7 mouse cellular contexts compared by ENCODE assay signal in genomic region chr11:84524511-84525270, GRCm38 (mm10). TPM values are rescaled to one million over a fixed set of nuclear protein-coding genes. Genes with fewer than 3 reads are reported as not detected.
DNase-seq lines count a peak whose midpoint lies in the region; ATAC-seq and TF ChIP-seq lines count a peak whose summit lies in the region.

No protein-coding gene starts in this region.

- H3K36me3 ChIP-seq in CH12.LX (replicated peaks in 1 of 2; ENCODE audit: control insufficient read depth in 1 of 2, insufficient read depth in 1 of 2, low read length in 1 of 2): no peaks in the 10 kb centered on the region
- no peaks in the 10 kb centered on the region for H3K36me3 ChIP-seq in ES-Bruce4 (ENCODE audit: control insufficient read depth, insufficient read depth, low read length, poor library complexity, severe bottlenecking)
- H3K36me3 ChIP-seq in kidney, postnatal 0 days (ENCODE audit: insufficient read depth, low read length): no peaks in the 10 kb centered on the region
- H3K36me3 ChIP-seq in neural tube, embryonic 11.5 days (ENCODE audit: control insufficient read depth, insufficient read depth, low read length): no peaks in the 10 kb centered on the region

- in situ Hi-C loops in CH12.LX (cut with MboI; ENCODE audit: low pct_ligation_motif_present, low pct_unique_long_range_greater_than_20kb, low sequenced_read_pairs): no loop called here

- H3K4me3 ChIP-seq in CH12.LX (replicated peaks in 1 of 3; ENCODE audit: low read depth in 2 of 3, low read length in 2 of 3, poor library complexity in 1 of 3) (no peak overlapping the region), ES-Bruce4 (ENCODE audit: low read depth, low read length) (peak overlapping the region; percentile 62)
- H3K4me3 ChIP-seq in embryonic fibroblast, embryonic 13.5 days (ENCODE audit: insufficient read depth, low read length): peak overlapping the region; percentile 18
- peak overlapping the region; percentile 58 for H3K4me3 ChIP-seq in kidney, postnatal 0 days (replicated peaks; ENCODE audit: low read depth, low read length)
- H3K4me3 ChIP-seq in neural tube, embryonic 11.5 days (ENCODE audit: low read depth, low read length): peak overlapping the region; percentile 53

- ATAC-seq in kidney, postnatal 0 days (replicated peaks; ENCODE audit: low FRiP score, low read depth): no peak
- peak; percentile 32; the same call in 1 of the 2 replicates for ATAC-seq in neural tube, embryonic 11.5 days (ENCODE audit: insufficient read depth, low FRiP score, low TSS enrichment)

- no peak for TF ChIP-seq RAD21 in CH12.LX (IDR thresholded peaks at IDR 0.05; ENCODE audit: low read depth, low read length)

- intact Hi-C loops in left cerebral cortex, postnatal 25 days (cut with DNase I): no loop called here
- intact Hi-C loops in left cerebral cortex, postnatal 10 days (cut with DNase I): loop anchor here (5.0 kb wide), 1 partner anchor 1313 kb away; no protein-coding TSS in a partner anchor

- DNase-seq in CH12.LX (ENCODE audit: extremely low read depth): no peak
- no peak for DNase-seq in kidney, postnatal 0 days (ENCODE audit: low spot score)
- DNase-seq in neural tube, embryonic 11.5 days (ENCODE audit: low spot score): peak; percentile 60
- DNase-seq in left cerebral cortex, postnatal 25 days (ENCODE audit: low spot score in 2 of 2): no peak
- DNase-seq in left cerebral cortex, postnatal 10 days (ENCODE audit: extremely low spot score in 1 of 2, low spot score in 2 of 2): no peak

- no peak for TF ChIP-seq EP300 in CH12.LX (IDR thresholded peaks at IDR 0.05; ENCODE audit: low read length)
- TF ChIP-seq EP300 in ES-Bruce4 (IDR thresholded peaks at IDR 0.05; ENCODE audit: insufficient read depth, low read depth, low read length): no peak

- H3K9ac ChIP-seq in CH12.LX (ENCODE audit: insufficient read depth, low read depth): no peak overlapping the region
- no peak overlapping the region; the same call in 1 of the 2 replicates for H3K9ac ChIP-seq in ES-Bruce4 (ENCODE audit: low read depth, poor library complexity, severe bottlenecking)
- H3K9ac ChIP-seq in kidney, postnatal 0 days (ENCODE audit: low read depth, low read length): peak overlapping the region; percentile 72
- peak overlapping the region; percentile 66 for H3K9ac ChIP-seq in neural tube, embryonic 11.5 days (ENCODE audit: low read length)

- no peak for TF ChIP-seq POLR2A in CH12.LX (IDR thresholded peaks at IDR 0.05; ENCODE audit: low read depth, low read length)
- TF ChIP-seq POLR2A in ES-Bruce4 (IDR thresholded peaks at IDR 0.05; ENCODE audit: insufficient read depth, low read length): no peak
- TF ChIP-seq POLR2A in embryonic fibroblast, embryonic 13.5 days (IDR thresholded peaks at IDR 0.05; ENCODE audit: low read depth, low read length): no peak

- TF ChIP-seq CTCF in CH12.LX (conservative IDR thresholded peaks at IDR 0.05 in 1 of 2, IDR thresholded peaks at IDR 0.05 in 1 of 2; ENCODE audit: low read depth in 2 of 2, low read length in 2 of 2) (no peak), ES-Bruce4 (IDR thresholded peaks at IDR 0.05; ENCODE audit: low read depth, low read length) (no peak)
- TF ChIP-seq CTCF in embryonic fibroblast, embryonic 13.5 days (IDR thresholded peaks at IDR 0.05; ENCODE audit: borderline replicate concordance, insufficient read depth, low read length): no peak
- TF ChIP-seq CTCF in kidney, postnatal 0 days (IDR thresholded peaks at IDR 0.05; ENCODE audit: low read depth): no peak

- WGBS in kidney, postnatal 0 days: under 1% methylated on average over 44 of the region's 48 CpGs
- under 1% methylated on average over 48 of the region's 48 CpGs for WGBS in neural tube, embryonic 11.5 days

- dilution Hi-C loops in CH12.LX (cut with MboI; ENCODE audit: extremely low pct_ligation_motif_present, extremely low pct_unique_long_range_greater_than_20kb, low sequenced_read_pairs): no loop called here

- H3K27ac ChIP-seq in CH12.LX (ENCODE audit: insufficient read depth, low read depth): no peak overlapping the region
- no peak overlapping the region for H3K27ac ChIP-seq in ES-Bruce4 (ENCODE audit: insufficient read depth, low read length)
- no peak overlapping the region for H3K27ac ChIP-seq in embryonic fibroblast, embryonic 13.5 days (ENCODE audit: insufficient read depth, low read length)
- H3K27ac ChIP-seq in kidney, postnatal 0 days: peak overlapping the region; percentile 74
- H3K27ac ChIP-seq in neural tube, embryonic 11.5 days (ENCODE audit: low read depth, low read length): peak overlapping the region; percentile 60

- no peaks in the 10 kb centered on the region for H3K4me1 ChIP-seq in CH12.LX (ENCODE audit: control insufficient read depth in 1 of 2, insufficient read depth in 2 of 2)
- no peaks in the 10 kb centered on the region for H3K4me1 ChIP-seq in ES-Bruce4 (ENCODE audit: control insufficient read depth, insufficient read depth, low read length)
- H3K4me1 ChIP-seq in embryonic fibroblast, embryonic 13.5 days (ENCODE audit: control insufficient read depth, insufficient read depth, low read length): no peaks in the 10 kb centered on the region
- 0 out of 2 replicates have a peak, but pooled peaks cover 6% of the 10 kb centered on the region for H3K4me1 ChIP-seq in kidney, postnatal 0 days (replicated peaks; ENCODE audit: insufficient read depth, low read length)
- H3K4me1 ChIP-seq in neural tube, embryonic 11.5 days (ENCODE audit: control insufficient read depth, insufficient read depth, low read length): peaks cover 13% of the 10 kb centered on the region

- peaks cover 50% of the 10 kb centered on the region for H3K27me3 ChIP-seq in CH12.LX (replicated peaks)
- peaks cover 84% of the 10 kb centered on the region for H3K27me3 ChIP-seq in ES-Bruce4 (ENCODE audit: control insufficient read depth, insufficient read depth, low read length, poor library complexity, severe bottlenecking)
- peaks cover 51% of the 10 kb centered on the region for H3K27me3 ChIP-seq in kidney, postnatal 0 days (ENCODE audit: insufficient read depth, low read length)
- peaks cover 94% of the 10 kb centered on the region for H3K27me3 ChIP-seq in neural tube, embryonic 11.5 days (ENCODE audit: control insufficient read depth, insufficient read depth, low read length)

- H3K4me2 ChIP-seq in CH12.LX (ENCODE audit: insufficient read depth, low read depth, poor library complexity, severe bottlenecking): peak overlapping the region; percentile 39
- H3K4me2 ChIP-seq in kidney, postnatal 0 days (ENCODE audit: low read length): peak overlapping the region; percentile 63
- peak overlapping the region; percentile 86 for H3K4me2 ChIP-seq in neural tube, embryonic 11.5 days (ENCODE audit: low read depth)

- H3K79me2 ChIP-seq in CH12.LX (replicated peaks; ENCODE audit: control insufficient read depth, extremely low read depth, insufficient read depth, poor library complexity, severe bottlenecking): no peaks in the 10 kb centered on the region

- H3K9me3 ChIP-seq in CH12.LX (replicated peaks; ENCODE audit: low read length) (peaks cover 53% of the 10 kb centered on the region), ES-Bruce4 (replicated peaks; ENCODE audit: control insufficient read depth, insufficient read depth, low read length, poor library complexity, severe bottlenecking) (no peaks in the 10 kb centered on the region)
- H3K9me3 ChIP-seq in kidney, postnatal 0 days (replicated peaks; ENCODE audit: low read length): no peaks in the 10 kb centered on the region
- no peaks in the 10 kb centered on the region for H3K9me3 ChIP-seq in neural tube, embryonic 11.5 days (ENCODE audit: control insufficient read depth, low read length)

TF ChIP-seq in CH12.LX, 34 proteins besides CTCF, POLR2A, EP300 and RAD21:
- TF ChIP-seq KAT2A (IDR thresholded peaks at IDR 0.05; ENCODE audit: insufficient replicate concordance, low read length) (no peak), TBP (conservative IDR thresholded peaks at IDR 0.05; ENCODE audit: low read depth, low read length) (no peak), GABPA (IDR thresholded peaks at IDR 0.05; ENCODE audit: insufficient replicate concordance, low read depth, low read length) (no peak), JUN (IDR thresholded peaks at IDR 0.05; ENCODE audit: insufficient read depth, low read depth, low read length) (no peak), MEF2A (IDR thresholded peaks at IDR 0.05; ENCODE audit: borderline replicate concordance, low read depth, low read length) (no peak), NRF1 (IDR thresholded peaks at IDR 0.05; ENCODE audit: low read depth, low read length) (no peak), SIN3A (IDR thresholded peaks at IDR 0.05; ENCODE audit: low read length) (no peak), MAZ (IDR thresholded peaks at IDR 0.05; ENCODE audit: low read depth, low read length) (no peak)

RNA-seq across cellular contexts. Expression of gene Lhx1, which starts 0.6 kb away (rescaled TPM):
- total RNA-seq in CH12.LX (2012; rRNA removed): 0.04 TPM in 1 of 2 replicates, not detected in the other
- not detected in 2 replicates for total RNA-seq in CH12.LX (2014; rRNA removed)
- polyA plus RNA-seq in CH12.LX (2012; ENCODE audit: insufficient read length, low read depth): not detected in 2 replicates
- 1.5 and 1.8 TPM in 2 replicates for polyA plus RNA-seq in ES-Bruce4 (2011; ENCODE audit: insufficient read depth, insufficient read length, low read depth, missing spikeins)
- polyA plus RNA-seq in embryonic fibroblast, embryonic 13.5 days (2011; ENCODE audit: insufficient read length, low read depth, missing spikeins): not detected in 2 replicates
- 25.3 and 28.9 TPM in 2 replicates for polyA plus RNA-seq in kidney, postnatal 0 days (2015; fragmentation: Nextera tagmentation; extraction: Ambion mirVana)
- 42.4 and 46.3 TPM in 2 replicates for polyA plus RNA-seq in neural tube, embryonic 11.5 days (2014; fragmentation: Nextera tagmentation; extraction: Ambion mirVana)
- total RNA-seq in left cerebral cortex, postnatal 25 days (2021): under 1 TPM in 1 of 2 experiments, not detected in 1; 0.18 TPM
- under 1 TPM; 0.39 to 0.71 TPM for total RNA-seq in left cerebral cortex, postnatal 10 days (2021)

RNA-seq across cellular contexts. Expression of gene Aatf, which starts 11.4 kb away (rescaled TPM):
- total RNA-seq in CH12.LX (2012; rRNA removed) (71.7 and 99.7 TPM in 2 replicates), CH12.LX (2014; rRNA removed) (69.8 and 78.0 TPM in 2 replicates)
- polyA plus RNA-seq in CH12.LX (2012; ENCODE audit: insufficient read length, low read depth) (112 and 127 TPM in 2 replicates), ES-Bruce4 (2011; ENCODE audit: insufficient read depth, insufficient read length, low read depth, missing spikeins) (57.3 and 59.1 TPM in 2 replicates)
- polyA plus RNA-seq in embryonic fibroblast, embryonic 13.5 days (2011; ENCODE audit: insufficient read length, low read depth, missing spikeins): 35.1 and 37.3 TPM in 2 replicates
- polyA plus RNA-seq in kidney, postnatal 0 days (2015; fragmentation: Nextera tagmentation; extraction: Ambion mirVana): 40.7 and 45.0 TPM in 2 replicates
- 54.4 and 55.8 TPM in 2 replicates for polyA plus RNA-seq in neural tube, embryonic 11.5 days (2014; fragmentation: Nextera tagmentation; extraction: Ambion mirVana)
- total RNA-seq in left cerebral cortex, postnatal 25 days (2021): 10 to 100 TPM; 17.7 to 22.5 TPM
- 10 to 100 TPM; 20.9 to 23.7 TPM for total RNA-seq in left cerebral cortex, postnatal 10 days (2021)

Comparison
In these comparisons a context has a peak if more than half of its experiments do, and no peak if none do; other contexts are left out.
1. H3K27ac ChIP-seq: peak in kidney, postnatal 0 days (single experiment) and neural tube, embryonic 11.5 days (single experiment); none in CH12.LX (single experiment), ES-Bruce4 (single experiment) and embryonic fibroblast, embryonic 13.5 days (single experiment).
2. H3K4me3 ChIP-seq: peak in ES-Bruce4 (single experiment), embryonic fibroblast, embryonic 13.5 days (single experiment), kidney, postnatal 0 days (single experiment) and neural tube, embryonic 11.5 days (single experiment); none in CH12.LX (0 of 3).
3. H3K9ac ChIP-seq: peak in kidney, postnatal 0 days (single experiment) and neural tube, embryonic 11.5 days (single experiment); none in CH12.LX (single experiment) and ES-Bruce4 (single experiment).
4. Peak in every context shown above with its lines, with median percentiles within 50 percentile points of each other: H3K4me2 ChIP-seq.